Mouse (Mus musculus) mouse embryonic stem cell (cell line): ENCODE measurements around the gene Snx32.

Experiments used
- in situ Hi-C, 2 experiments: fragments of 300-500 bp; cut with MboI; formaldehyde crosslinking; loops; 1 replicate in 1 of 2; 3 replicates in 1 of 2; pipeline ENCODE4 v1.14.3; 2019 to 2020; ENCODE audit warnings: low sequenced_read_pairs in 2 of 2, low pct_unique_long_range_greater_than_20kb in 1 of 2, mixed read lengths in 1 of 2; ENCODE audit not compliant: unreplicated experiment in 1 of 2

The Snx32 gene

DNA sequence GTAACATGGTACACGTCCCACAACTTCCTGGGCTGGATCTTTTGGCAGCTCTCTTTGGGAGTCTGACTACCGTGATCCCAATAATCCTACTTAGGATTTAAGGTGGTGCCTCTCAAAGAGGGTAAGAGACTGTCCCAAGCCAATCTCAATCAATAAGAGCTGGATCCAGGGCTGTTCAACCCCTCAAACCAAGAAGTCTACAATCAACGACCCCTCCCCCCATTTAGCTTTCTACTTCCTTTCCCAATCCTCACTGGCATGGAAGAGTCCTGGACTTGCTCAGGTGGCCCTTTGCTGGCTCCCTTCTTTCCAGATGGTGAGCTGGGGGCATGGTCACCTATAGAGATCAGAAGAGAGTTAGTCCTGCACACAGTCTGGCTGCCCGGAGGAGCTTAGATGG lies 23.6 kb downstream of the Snx32 start:
- in situ Hi-C loops = no loop called here

DNA sequence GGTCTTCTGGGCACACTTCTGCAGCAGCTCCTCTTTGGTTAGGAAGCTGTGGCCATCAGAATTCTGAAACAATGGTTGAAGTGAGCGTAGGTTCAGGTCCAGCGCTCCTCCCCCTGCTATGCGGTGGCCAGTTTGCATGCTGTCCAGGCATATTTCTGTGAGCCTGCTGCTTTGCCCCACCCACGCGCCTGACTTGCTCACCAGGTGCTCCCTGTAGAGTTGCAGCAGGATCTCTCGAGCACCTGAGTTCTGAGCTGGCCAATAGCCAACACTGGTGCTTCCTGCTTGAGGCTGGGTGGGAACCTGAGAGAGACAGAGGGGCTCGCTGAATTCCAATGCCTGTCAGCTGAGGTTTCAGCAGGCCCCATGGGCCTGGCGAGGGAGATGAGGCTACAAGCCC lies 24.1 kb downstream of the Snx32 start:
- in situ Hi-C loops = no loop called here

DNA sequence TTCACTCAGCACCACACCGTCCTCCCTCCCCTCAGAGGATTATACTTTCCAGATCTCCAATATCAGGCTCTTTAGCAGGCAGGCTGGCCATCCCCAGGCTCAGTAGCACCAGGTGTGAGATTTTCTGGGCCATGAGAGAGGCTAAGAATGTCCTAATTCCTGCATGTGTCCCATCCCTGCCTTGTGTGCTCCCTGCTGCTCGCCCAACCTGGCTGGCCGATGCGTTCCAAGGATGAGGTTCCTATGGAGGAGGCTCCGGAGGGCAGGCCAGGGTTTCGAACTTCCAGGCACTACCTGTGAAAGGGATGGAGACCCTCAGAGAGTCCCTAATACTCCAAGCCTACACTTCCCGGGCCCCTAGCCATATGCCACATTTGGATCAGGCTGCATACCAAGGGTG lies 24.5 kb downstream of the Snx32 start:
- in situ Hi-C loops = no loop called here

DNA sequence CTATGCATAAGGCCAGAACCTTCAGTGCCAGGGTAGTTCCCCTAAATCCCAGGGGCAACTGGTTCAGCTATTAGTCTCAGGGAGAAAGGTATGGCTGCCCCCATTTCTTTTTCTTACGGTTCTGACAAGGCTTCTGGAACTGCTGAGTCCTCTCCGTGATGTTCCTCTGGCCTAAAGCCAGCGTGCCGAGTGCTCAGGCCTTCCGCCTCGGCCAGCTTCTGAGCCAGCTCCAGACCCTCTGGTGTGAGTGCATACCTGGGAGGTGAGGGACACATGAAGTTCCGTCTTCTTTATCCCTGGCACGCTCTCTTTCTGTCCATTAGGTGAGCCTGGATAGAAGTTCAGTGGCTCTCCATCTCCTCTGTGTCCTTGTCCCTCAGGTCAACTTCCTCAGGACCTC lies 25.0 kb downstream of the Snx32 start:
- in situ Hi-C loops = no loop called here

DNA sequence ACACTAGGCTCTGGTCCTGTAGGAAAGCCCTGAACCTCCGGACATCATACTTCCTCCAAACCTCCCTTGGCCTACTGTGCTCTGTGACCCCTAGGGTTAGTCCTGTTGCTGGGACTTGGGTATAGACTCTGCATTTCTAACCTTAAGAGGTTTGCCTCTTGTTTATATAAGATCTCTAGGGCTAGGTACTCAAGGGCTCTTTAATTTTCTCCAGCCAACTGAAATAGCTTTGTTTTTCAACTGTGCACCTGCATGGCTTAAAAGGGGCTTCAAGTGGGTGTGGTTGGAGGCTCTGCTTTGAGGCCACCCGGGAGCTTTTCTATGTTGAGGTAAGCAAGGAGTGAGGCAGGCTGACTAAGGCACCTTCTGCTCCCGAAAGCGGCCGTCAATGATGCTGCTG lies 25.8 kb downstream of the Snx32 start:
- in situ Hi-C loops = no loop called here

DNA sequence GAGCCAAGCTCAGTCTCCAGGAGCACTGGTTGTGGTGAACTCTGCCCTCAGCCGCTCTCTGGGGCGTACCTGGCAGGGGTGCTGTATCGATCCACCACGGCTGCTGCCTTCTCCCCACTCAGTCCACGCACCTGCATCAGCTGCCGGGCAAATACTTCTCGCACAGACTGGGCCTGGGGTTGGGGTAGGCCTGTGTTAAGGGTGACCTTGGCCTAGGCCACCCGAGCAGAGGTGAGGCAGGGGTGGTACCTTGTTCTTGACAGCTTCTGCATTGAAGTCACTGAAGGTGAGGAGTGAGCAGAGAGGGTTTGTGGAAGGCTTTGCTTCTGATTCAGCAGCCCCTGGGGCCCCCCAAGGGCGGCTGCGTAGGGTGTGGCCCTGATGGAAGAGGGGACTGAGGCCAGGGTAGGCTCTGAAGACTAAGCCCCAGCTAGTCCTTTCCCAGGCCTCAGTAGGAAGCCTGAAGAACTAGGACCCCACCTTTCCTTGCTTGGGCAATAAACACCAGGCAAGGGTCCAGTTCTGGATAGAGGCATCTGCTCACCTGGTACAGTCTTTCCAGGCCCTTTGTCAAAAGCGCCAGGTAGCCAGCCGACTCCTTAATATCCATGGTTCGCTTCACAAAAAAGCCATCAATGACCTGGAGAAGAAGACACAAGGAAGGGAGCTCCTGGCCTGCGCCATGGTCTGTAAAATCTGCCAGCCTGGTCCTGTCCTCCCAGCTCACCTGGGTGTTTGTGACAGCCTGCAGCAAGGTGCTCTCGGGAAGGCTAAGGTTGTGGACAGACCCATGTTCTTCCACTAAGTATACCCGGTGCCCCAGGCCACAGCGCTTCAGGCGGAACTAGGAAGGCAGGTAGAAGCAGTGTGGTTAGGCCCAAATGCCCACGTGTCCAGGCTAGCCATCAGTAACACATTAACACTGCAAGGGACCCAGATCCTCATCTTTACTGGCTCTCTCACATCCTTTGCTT lies 26.7 kb downstream of the Snx32 start:
- in situ Hi-C loops = no loop called here

DNA sequence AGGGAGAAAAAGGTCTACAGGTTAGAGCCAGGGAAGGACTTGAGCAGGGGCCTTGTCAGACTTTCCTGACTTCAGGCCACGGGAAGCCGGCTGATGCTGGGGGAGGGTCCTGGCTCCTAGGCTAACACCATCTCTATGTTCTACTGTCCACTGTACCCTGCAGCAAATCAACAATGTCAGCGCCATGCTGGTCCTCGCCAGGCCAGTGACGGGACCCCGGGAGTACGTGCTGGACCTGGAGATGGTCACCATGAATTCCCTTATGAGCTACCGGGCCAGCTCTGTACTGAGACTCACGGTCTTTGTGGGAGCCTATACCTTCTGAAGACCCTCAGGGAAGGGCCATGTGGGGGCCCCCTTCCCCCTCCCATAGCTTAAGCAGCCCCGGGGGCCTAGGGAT lies 28.9 kb downstream of the Snx32 start:
- in situ Hi-C loops = no loop called here

DNA sequence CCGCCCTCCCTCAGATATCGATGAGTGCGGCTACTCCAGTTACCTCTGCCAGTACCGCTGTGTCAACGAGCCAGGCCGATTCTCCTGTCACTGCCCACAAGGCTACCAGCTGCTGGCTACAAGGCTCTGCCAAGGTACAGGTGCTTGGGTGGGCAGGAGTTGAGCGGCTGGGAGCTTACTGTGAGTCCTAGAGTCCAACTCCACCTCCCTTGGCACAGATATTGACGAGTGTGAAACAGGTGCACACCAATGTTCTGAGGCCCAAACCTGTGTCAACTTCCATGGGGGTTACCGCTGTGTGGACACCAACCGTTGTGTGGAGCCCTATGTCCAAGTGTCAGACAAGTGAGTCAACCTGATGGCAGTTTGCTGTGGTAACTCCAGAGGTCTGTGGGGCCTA lies 30.3 kb downstream of the Snx32 start:
- in situ Hi-C loops = no loop called here

DNA sequence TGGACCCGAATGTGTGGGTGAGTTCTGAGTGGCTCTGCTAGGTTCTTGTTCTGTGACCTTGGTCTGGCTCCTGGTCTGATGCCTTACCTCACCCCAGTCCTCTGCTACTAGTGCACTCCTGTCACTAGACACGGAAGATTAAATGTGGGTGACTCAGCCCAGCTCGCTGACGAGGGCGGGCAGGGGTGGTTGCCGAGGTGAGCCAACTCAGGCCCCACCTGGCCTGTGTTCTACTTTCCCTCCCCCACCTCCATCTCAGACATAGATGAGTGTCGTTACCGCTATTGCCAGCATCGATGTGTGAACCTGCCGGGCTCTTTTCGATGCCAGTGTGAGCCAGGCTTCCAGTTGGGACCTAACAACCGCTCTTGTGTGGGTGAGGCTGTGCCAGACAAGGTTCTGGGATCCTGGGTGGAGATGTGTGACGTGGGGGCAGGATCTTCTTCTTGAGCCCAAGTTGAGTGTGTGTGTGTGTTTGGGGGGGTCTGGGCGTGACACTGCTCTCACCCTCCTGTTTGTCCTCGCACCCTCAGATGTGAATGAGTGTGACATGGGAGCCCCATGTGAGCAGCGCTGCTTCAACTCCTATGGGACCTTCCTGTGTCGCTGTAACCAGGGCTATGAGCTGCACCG lies 32.6 kb downstream of the Snx32 start:
- in situ Hi-C loops = no loop called here

DNA sequence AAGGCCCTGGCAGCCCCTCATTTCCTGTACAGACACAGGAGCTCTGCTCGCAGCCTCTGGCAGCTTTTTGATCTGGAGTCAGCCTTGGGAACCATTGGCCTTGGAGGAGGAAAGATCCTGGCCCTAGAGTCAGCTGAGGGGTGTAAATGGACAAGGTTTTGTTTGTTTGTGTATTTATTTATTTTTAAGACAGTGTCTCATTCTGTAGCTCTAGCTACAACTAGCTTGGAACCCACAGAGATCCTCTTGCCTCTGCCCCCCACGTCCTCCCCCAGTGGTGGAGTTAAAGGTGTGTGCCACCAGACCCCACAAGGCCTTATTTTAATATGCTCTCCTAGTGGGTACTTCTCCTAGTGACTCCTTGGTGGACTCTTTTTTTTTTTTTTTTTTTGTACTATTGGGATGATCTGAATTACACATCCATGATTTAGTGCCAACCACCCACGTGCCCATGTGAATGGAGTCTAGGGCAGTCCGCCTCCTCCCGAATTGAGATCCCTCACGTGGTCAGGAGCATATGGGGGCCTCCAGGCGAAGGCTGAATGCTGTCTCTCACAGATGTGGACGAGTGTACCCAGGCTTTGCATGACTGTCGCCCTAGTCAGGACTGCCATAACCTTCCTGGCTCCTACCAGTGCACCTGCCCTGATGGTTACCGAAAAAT lies 33.2 kb downstream of the Snx32 start:
- in situ Hi-C loops = no loop called here

DNA sequence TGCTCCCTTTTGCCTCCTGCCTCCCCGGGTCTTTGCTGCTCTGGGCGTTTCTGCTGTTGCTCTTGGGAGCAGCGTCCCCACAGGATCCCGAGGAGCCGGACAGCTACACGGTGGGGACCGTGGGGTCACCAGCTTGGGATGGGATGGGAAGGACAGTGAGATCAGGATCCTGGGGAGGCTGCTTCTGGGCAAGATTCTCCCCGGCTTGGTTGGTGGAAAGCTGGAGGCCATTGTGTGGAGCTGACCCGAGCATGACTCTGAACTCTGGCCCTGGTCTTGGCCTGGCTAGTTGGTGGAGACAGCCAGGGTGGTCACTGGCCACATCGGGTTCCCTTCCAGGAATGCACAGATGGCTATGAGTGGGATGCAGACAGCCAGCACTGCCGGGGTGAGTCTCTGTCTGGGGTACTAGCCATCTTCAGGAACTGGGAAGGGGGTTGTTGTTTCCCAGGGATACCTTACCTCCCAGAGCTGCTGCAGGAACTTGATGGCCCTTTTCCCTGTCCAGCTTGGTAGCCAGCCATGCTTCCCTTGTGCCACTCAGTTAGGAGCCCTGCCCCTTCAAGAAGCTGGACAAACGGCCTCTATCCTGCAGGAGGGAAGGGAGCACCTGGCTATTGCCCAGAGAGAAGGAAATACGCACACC lies 35.1 kb downstream of the Snx32 start:
- in situ Hi-C loops = no loop called here

DNA sequence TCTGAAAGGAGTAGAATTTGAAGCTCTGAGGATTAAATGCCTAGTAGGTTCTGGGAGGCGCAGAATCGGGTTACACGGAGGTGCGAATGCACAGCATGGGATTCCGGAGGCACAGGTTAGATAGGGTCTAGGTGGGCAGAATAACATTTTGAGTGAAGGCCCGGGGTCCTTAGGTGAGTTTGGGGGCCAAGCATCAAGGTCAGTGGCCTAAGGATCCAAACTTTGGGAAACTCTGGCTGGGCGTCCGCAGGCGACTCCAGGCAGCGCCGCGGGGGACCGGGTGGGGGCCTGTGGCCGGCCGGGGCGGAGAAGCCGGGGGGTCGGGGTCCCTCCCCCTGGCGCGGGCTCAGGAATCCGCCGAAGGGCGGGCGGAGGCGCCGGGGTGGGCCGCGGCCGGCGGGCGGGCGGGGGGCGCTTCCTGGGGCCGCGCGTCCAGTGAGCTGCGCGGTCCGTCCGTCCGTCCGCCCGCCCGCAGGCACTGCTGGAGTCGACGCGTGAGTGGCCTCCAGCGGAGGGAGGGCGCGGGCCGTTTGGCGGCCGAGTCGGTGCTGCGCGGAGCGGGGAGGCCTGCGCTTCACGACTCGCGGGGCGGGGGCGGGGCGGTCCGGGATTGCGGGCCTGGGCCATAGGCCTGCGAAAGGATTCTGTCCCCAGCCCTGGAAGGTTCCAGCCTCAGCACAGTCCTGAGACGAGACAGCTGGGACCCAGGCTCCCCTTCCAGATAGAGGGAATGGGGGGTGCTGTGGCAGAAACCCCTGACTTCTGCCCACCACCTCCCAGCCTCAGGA lies 35.9 kb downstream of the Snx32 start:
- in situ Hi-C loops = no loop called here

DNA sequence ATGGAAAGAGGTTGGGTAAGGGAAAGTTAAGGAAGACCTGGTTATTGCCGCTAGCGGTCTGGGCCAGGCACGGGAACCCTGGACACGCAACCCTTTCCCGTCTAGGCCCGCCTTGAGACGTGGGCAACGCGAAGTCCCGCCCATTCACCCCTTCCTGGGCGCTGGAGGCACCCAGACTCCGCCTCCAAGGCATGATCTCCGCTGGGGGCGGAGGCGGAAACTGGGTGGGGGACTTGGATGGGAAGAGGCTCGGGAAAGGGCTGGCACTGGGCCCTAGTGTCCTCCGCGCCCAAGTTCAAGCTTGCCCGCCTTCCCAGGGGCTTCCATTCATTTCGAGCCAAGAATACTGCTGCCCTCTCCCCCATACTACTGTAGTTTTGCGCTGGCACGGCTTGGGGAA lies 36.6 kb downstream of the Snx32 start, which contains the start of gene Efemp2:
Gene Efemp2, plus strand, starts transcription at position 235 of the 400 bp plus-strand sequence.
- in situ Hi-C loops = no loop called here

DNA sequence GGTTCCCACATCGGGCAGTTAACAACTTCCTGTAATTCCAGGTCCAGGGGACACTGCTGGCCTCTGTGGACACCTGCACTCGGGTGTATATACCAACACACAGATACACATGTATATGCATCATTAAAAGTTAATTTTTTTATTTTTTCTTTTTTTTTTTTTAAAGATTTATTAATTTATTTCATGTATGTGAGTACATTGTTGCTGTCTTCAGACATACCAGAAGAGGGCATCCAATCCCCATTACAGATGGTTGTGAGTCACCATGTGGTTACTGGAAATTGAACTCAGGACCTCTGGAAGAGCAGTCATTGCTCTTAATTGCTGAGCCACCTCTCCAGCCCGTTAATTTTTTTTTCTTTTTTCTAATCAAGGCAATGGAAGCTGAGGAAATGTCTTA lies 37.5 kb downstream of the Snx32 start:
- in situ Hi-C loops = no loop called here

DNA sequence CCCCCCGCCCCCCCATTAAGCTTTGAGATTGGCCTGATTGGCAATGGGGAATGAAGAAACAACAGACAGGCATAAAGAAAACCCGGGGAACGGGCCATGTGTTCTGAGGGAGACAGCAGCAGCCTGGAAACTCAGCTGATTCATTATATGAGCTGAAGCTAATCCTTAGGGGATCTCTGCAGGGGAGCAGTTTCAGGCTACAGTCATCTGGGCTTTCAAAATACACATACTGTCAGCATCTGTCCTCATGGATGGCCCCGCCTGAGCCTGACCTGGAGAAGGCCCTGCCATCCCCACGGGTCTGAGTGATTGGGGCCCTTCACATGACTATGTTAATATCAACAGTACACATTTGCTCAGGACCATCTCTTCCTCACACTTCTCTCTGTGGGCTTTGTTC lies 38.5 kb downstream of the Snx32 start:
- in situ Hi-C loops = no loop called here

DNA sequence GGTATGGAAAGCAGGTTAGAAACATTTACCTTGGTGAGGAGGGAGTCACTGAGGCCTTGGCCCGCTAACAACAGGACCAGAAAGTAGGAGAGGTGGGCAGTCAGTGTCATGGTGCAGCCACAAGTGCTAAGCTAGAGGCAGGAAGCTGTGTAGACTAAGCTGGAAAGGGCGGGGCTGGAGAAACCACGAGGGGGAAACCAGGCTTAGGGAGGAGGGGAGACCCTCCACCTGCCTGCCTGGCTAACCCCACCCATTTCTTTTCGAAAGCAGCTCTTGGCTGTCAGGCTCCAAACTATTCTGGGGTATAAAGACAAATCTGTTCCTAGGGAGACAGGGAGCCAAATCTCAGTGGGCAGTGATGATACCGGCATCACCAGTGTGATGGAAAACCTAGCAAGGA lies 42.0 kb downstream of the Snx32 start, which contains the start of gene Ctsw:
Gene Ctsw, minus strand, starts transcription at position 134 of the 400 bp plus-strand sequence.
- in situ Hi-C loops = no loop called here

DNA sequence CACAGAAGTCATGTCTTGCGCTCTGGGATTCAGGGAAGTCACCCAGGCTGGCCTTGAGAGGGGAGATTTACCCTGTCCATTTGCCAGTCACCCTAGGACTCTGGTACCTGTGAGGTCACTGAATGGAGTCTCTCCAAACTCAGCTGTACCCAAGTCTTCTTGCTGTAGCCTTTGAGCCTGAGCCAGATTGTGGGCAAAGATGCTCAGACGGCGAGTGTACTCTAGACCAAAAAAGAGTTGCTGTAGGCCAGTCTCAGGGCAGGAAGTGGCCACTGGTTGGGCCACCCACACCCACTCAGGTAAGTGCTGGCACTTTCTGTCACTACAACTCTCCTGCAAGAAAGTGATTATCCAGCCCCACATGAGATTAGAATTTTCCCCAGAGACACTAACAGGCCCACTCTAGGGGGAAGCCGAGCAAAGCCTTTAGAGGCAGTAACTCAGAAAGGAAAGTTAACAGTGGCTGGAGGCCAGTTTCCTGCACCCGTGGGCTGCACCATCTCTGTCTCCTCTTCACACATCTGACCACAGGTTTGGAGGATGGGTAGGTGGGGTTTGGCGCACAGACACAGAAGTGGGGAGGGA lies 43.3 kb downstream of the Snx32 start:
- in situ Hi-C loops = no loop called here

DNA sequence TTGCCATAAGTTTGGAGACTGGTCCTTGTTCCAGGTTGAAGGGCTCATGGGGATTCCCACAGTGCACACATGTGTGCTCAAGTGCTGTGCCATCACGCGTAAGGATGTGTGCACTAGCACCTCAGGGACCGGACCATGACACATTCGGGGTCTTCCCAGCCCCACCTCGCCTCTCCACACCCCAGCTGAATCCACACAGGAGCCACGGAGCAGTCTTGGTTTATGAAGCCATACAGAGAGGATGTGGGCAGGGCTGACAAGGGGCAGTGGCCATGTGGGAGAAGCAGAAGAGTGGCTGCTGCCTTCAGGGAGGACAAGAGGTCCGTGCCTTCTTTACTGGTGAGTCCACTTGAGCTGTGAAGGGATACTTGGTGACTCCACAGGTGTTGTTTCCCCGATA lies 45.3 kb downstream of the Snx32 start:
- in situ Hi-C loops = no loop called here
